Mouse (Mus musculus) embryonic facial prominence, embryonic 12.5 days (tissue): ENCODE data around the gene Hoxd13. TPM values are rescaled to one million over a fixed set of nuclear protein-coding genes. Genes with fewer than 3 reads are reported as not detected.

Experiments
- ATAC-seq: fragments of 200-750 bp; cut with Nextera tagmentation; 2 replicates; pipeline ENCODE4 v1.8.0; 2017; ENCODE audit not compliant: insufficient number of reproducible peaks, insufficient read depth, low FRiP score, low TSS enrichment
- H3K27ac ChIP-seq: fragments of 300-500 bp; sonication (generic); 2 replicates; pipeline ENCODE4 v1.5.1; 2016; ENCODE audit warnings: mild to moderate bottlenecking
- H3K27me3 ChIP-seq: fragments of 300-500 bp; sonication (generic); 2 replicates; pipeline ENCODE4 v1.6.1; 2016; ENCODE audit warnings: mild to moderate bottlenecking, moderate library complexity
- H3K36me3 ChIP-seq: fragments of 300-500 bp; sonication (generic); 2 replicates; pipeline ENCODE4 v1.6.1; 2016; ENCODE audit warnings: mild to moderate bottlenecking
- H3K4me1 ChIP-seq: fragments of 300-500 bp; sonication (generic); 2 replicates; pipeline ENCODE4 v1.6.1; 2016
- H3K4me2 ChIP-seq: fragments of 300-500 bp; sonication (generic); replicated peaks from 2 replicates; pipeline ENCODE4 v1.6.1; 2016; ENCODE audit warnings: mild to moderate bottlenecking, moderate library complexity
- H3K4me3 ChIP-seq: fragments of 300-500 bp; sonication (generic); 2 replicates; pipeline ENCODE4 v1.5.1; 2016; ENCODE audit warnings: mild to moderate bottlenecking
- H3K9ac ChIP-seq: fragments of 300-500 bp; sonication (generic); 2 replicates; pipeline ENCODE4 v1.6.1; 2016; ENCODE audit warnings: mild to moderate bottlenecking, moderate library complexity
- H3K9me3 ChIP-seq: fragments of 300-500 bp; sonication (generic); 2 replicates; pipeline ENCODE4 v1.6.1; 2016; ENCODE audit warnings: mild to moderate bottlenecking, moderate library complexity
- WGBS: fragments of 180-500 bp; shearing (Covaris S2); methylation state at CpG from one replicate; pipeline ENCODE4 v1.1.7; 2016; 5-methylcytosine and 5-hydroxymethylcytosine counted together
- polyA plus RNA-seq: library from polyadenylated mRNA; unstranded; fragments of >200 nt; fragmentation: Nextera tagmentation; extraction: Ambion mirVana; gene quantifications from 2 replicates; pipeline ENCODE4 v1.2.1, GENCODE M21; 2016

Hoxd13 gene
- not detected in 2 replicates for polyA plus RNA-seq

DNA sequence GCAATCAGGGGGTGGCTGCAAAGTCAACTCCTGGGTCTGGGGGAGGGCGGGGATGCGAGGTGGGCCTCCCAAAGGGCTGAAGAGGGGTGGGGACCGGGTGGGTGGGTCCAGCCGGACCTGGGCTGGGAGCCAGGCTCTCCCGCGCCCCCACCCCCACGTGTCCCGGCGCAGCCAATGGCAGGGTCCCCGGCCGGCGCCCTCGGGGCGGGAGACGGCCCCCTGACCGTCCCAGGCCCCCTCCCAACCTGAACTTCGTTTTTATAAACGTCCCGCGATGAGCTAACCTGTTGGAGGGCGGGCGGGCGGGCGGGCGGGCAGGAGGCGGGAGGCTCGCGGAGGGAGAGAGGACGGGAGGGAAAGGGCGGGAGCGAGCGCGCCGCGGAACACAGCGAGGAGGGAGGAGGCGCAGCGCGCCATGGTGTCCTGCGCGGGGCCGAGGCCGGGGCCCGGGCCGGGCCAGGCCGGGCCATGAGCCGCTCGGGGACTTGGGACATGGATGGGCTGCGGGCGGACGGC, at the start of gene Hoxd13:
Gene Hoxd13, plus strand, starts transcription at position 469 of the 516 bp plus-strand sequence.
- Histone ChIP-seq H3K4me3 (peak within 1 kb of the TSS; percentile 31), H3K36me3 (no peaks in the 10 kb centered on the region), H3K4me2 (peak within 1 kb of the TSS; percentile 57), H3K9ac (peak within 1 kb of the TSS; percentile 19; the same call in 1 of the 2 replicates), H3K4me1 (peaks cover 12% of the 10 kb centered on the region), H3K27ac (no peak within 1 kb of the TSS), H3K9me3 (no peaks in the 10 kb centered on the region), H3K27me3 (peaks cover 84% of the 10 kb centered on the region)
- under 1% methylated on average over 31 of the region's 51 CpGs for WGBS
- ATAC-seq: no peak

DNA sequence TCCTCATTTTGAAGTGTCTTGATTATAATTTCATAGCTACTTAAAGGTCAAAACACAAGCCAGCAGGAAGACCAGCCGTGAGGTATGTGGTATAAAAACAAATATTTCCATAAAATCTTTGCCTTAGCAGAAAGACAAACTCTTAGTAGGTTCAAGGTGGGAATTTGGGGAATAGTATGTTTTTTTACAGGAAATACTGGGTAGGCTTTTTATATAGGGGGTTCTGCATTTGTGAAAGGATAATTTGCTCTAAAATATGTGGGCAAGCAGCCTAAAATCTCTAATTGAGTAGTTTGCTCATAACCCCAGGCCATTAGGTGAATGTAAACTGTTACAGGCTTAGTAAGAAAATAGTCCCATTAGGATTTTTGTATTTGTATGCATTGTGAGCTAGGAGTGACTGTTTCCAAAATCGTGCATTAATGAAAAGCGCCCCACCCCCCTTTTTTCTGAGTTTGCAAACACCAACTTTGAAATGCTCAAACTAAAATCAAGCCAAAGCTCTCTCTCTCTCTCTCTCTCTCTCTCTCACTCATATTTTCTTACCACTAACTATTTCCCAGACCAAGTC, 48.3 kb upstream of the Hoxd13 start:
- Histone ChIP-seq H3K4me2 (no peak overlapping the region), H3K9ac (no peak overlapping the region), H3K4me1 (no peaks in the 10 kb centered on the region), H3K4me3 (no peak overlapping the region), H3K36me3 (no peaks in the 10 kb centered on the region), H3K27me3 (no peaks in the 10 kb centered on the region), H3K27ac (no peak overlapping the region), H3K9me3 (no peaks in the 10 kb centered on the region)
- no peak for ATAC-seq
- WGBS: 62% methylated on average over 3 of the region's 3 CpGs

DNA sequence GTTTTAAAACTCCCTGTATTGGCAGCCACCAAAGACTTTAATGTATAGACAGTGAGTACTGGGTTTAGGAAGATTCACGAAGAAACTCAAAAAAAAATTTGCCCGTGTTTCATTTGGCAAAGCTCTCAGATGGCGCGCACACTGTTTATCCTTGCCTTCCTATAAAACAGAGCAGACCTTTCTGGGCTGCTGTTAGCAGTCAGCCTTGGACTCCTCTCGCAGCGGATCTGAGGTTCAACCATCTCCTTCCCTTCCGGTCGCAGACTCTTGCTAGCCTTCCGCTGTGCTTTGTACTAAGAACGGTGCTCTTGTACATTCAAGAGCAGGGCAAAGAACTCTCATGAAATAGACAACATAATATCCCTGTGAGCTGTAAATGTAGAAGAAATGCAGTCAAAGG, 47.7 kb upstream of the Hoxd13 start:
- Histone ChIP-seq H3K4me2 (no peak overlapping the region), H3K36me3 (no peaks in the 10 kb centered on the region), H3K4me1 (no peaks in the 10 kb centered on the region), H3K9me3 (no peaks in the 10 kb centered on the region), H3K4me3 (no peak overlapping the region), H3K9ac (no peak overlapping the region), H3K27me3 (no peaks in the 10 kb centered on the region), H3K27ac (no peak overlapping the region)
- no peak for ATAC-seq
- 83% methylated on average over 10 of the region's 10 CpGs for WGBS

DNA sequence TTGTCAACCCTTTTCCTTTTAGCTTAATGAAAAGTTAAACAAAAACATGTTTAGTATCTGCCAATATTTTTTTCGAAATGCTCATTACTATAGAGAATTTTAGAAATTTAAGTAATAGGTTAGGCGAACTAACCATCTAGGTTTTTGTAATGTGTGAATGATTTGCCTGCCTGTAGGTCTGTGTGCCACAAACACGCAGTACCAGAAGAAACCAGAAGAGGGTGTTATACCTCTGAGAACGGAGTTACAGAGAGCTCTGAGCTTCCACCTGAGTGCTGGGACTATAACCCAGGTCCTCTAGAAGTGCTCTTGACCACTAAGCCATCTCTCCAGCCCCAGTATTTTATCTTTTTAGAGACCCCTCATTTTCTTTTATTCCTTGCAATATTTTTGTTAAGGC, 32.7 kb upstream of the Hoxd13 start:
- WGBS: 61% methylated on average over 4 of the region's 4 CpGs

GRCm38 (mm10) chr2:74642431-74642830, 25.7 kb upstream of the Hoxd13 start:
- peaks cover 39% of the 10 kb centered on the region for H3K27me3 ChIP-seq
- no peaks in the 10 kb centered on the region for H3K36me3 ChIP-seq
- no peak for ATAC-seq
- H3K4me1 ChIP-seq: 0 out of 2 replicates have a peak, but pooled peaks cover 1% of the 10 kb centered on the region
- no peak overlapping the region for H3K4me2 ChIP-seq
- no peaks in the 10 kb centered on the region for H3K9me3 ChIP-seq
- H3K9ac ChIP-seq: no peak overlapping the region
- no peak overlapping the region for H3K4me3 ChIP-seq
- 68% methylated on average over 5 of the region's 5 CpGs for WGBS
- no peak overlapping the region for H3K27ac ChIP-seq

More for the DNA sequence above, 32.7 kb upstream of the Hoxd13 start:
- Histone ChIP-seq H3K27me3 (no peaks in the 10 kb centered on the region), H3K4me1 (no peaks in the 10 kb centered on the region), H3K36me3 (no peaks in the 10 kb centered on the region), H3K4me3 (no peak overlapping the region), H3K4me2 (no peak overlapping the region), H3K9ac (no peak overlapping the region), H3K27ac (no peak overlapping the region), H3K9me3 (0 out of 2 replicates have a peak, but pooled peaks cover 3% of the 10 kb centered on the region)
- ATAC-seq: no peak

- Histone ChIP-seq H3K4me1 (0 out of 2 replicates have a peak, but pooled peaks cover 3% of the 10 kb centered on the region), H3K27ac (no peak overlapping the region), H3K36me3 (no peaks in the 10 kb centered on the region), H3K4me2 (no peak overlapping the region), H3K27me3 (peaks cover 68% of the 10 kb centered on the region), H3K9ac (no peak overlapping the region), H3K9me3 (no peaks in the 10 kb centered on the region), H3K4me3 (no peak overlapping the region)
- 81% methylated on average over 3 of the region's 3 CpGs for WGBS
- ATAC-seq: no peak
These were observed 22.5 kb upstream of the Hoxd13 start for GRCm38 (mm10) chr2:74645631-74646030.

DNA sequence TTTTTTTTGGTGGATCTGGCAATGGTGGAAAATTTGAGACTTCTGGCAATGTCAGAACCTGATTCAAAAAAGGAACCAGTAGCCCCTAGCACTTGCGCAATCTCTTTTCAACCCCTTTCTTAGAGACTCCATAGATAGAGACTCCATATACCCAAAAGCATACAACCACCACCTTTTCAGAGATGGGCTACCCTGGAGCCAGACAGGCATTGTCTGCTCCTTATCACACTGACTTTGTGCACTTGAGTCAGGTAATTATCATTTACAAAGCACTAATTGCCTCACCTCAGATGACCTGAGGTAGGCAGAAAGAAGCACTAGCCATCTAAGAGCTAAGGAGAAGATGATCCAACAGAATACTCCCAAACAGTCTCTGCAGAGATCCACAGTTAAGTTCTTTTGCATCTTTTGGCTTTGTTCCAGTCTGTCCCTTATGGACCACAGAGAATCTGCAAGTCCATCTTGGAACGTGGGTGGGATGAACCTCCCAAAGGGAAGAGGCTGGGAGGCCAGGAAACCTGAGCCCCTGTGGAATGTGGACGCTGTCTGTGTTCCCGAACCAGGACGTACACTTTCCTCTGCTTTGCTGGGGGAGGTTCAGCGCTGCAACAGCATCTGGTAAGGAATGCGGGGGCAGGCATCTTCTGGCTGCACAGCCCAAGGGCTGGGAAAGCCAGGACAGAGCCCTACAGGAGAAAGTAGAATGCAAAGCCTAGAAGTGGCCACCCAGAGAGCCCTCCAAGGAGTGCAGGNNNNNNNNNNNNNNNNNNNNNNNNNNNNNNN, 20.8 kb upstream of the Hoxd13 start:
- H3K36me3 ChIP-seq: no peaks in the 10 kb centered on the region
- H3K4me2 ChIP-seq: no peak overlapping the region
- no peak overlapping the region for H3K27ac ChIP-seq
- ATAC-seq: no peak
- no peak overlapping the region for H3K9ac ChIP-seq
- H3K4me3 ChIP-seq: no peak overlapping the region
- no peaks in the 10 kb centered on the region for H3K9me3 ChIP-seq
- peaks cover 82% of the 10 kb centered on the region for H3K27me3 ChIP-seq
- 0 out of 2 replicates have a peak, but pooled peaks cover 3% of the 10 kb centered on the region for H3K4me1 ChIP-seq
- WGBS: 12% methylated on average over 7 of the region's 7 CpGs

DNA sequence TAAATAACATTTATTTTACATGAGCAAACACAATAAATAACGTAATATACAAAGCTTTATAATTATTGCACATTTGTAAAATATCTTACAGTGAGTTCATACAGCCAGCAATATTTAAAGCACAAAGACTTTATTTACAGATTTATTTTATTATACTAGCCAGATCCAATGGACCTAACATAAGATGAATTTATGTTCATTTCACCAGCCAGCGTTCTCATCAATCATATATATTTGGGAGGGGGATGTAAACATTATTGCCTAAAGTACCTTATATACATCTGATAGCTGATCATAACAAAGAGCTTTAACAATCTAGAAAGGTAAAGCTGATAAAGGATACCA, 15.1 kb upstream of the Hoxd13 start:
- no peaks in the 10 kb centered on the region for H3K9me3 ChIP-seq
- no peak overlapping the region for H3K4me3 ChIP-seq
- ATAC-seq: no peak
- H3K36me3 ChIP-seq: no peaks in the 10 kb centered on the region
- no peak overlapping the region for H3K27ac ChIP-seq
- H3K4me1 ChIP-seq: peaks cover 9% of the 10 kb centered on the region; the same call in 1 of the 2 replicates
- 28% methylated on average over 2 of the region's 2 CpGs for WGBS
- H3K27me3 ChIP-seq: peaks cover 81% of the 10 kb centered on the region
- H3K9ac ChIP-seq: no peak overlapping the region
- no peak overlapping the region for H3K4me2 ChIP-seq

GRCm38 (mm10) chr2:74653781-74654535, 14.2 kb upstream of the Hoxd13 start:
- 10% methylated on average over 17 of the region's 17 CpGs for WGBS
- peaks cover 9% of the 10 kb centered on the region; the same call in 1 of the 2 replicates for H3K4me1 ChIP-seq

DNA sequence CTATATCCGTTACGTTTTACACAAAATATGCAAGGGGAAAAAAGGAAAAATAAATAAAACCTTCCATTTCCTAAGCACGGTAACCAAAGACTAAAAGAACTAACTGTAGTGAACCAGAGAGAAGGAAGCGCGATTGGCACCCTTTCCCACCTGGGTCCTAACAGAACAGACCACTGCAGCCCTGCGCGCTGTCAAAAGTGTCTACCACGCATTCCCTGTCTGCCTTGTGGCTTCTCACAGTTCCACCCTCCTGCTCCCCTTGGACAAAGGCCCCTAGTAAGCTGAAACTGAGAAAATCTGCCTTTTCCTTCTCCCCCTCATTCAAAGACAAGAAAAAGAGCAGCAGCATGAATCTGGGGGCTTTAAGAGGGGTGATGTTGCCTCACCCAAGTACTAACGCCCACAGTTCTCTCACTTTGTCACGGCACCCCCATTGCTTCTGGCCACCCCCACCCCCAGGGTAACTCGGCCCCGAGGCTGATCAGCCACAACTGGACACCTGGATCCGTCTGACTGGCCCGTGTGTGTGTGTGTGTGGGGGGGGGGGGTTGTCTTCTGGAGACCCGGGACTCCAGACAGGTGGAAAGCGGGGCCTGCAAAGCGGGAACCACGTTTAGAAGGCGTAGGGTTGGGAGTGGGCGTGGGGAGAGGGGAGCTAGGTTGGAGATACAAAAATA, 13.2 kb upstream of the Hoxd13 start:
- no peak overlapping the region for H3K4me3 ChIP-seq
- no peak for ATAC-seq
- H3K27ac ChIP-seq: no peak overlapping the region
- H3K9ac ChIP-seq: no peak overlapping the region
- H3K27me3 ChIP-seq: peaks cover 78% of the 10 kb centered on the region
- H3K4me2 ChIP-seq: no peak overlapping the region
- H3K9me3 ChIP-seq: no peaks in the 10 kb centered on the region
- H3K4me1 ChIP-seq: peaks cover 9% of the 10 kb centered on the region; the same call in 1 of the 2 replicates
- 4% methylated on average over 15 of the region's 20 CpGs for WGBS
- no peaks in the 10 kb centered on the region for H3K36me3 ChIP-seq

More at GRCm38 (mm10) chr2:74653781-74654535, 14.2 kb upstream of the Hoxd13 start:
- no peak overlapping the region for H3K4me3 ChIP-seq
- H3K9ac ChIP-seq: no peak overlapping the region
- H3K27ac ChIP-seq: no peak overlapping the region
- H3K9me3 ChIP-seq: no peaks in the 10 kb centered on the region
- no peak overlapping the region for H3K4me2 ChIP-seq
- no peaks in the 10 kb centered on the region for H3K36me3 ChIP-seq
- peaks cover 77% of the 10 kb centered on the region for H3K27me3 ChIP-seq
- no peak for ATAC-seq

- H3K36me3 ChIP-seq: no peaks in the 10 kb centered on the region
- H3K4me1 ChIP-seq: peaks cover 9% of the 10 kb centered on the region; the same call in 1 of the 2 replicates
- H3K27me3 ChIP-seq: peaks cover 73% of the 10 kb centered on the region
- ATAC-seq: no peak
- WGBS: 0% methylated on average over 40 of the region's 47 CpGs
- H3K4me3 ChIP-seq: peak overlapping the region; percentile 32
- no peak overlapping the region; the same call in 1 of the 2 replicates for H3K9ac ChIP-seq
- no peaks in the 10 kb centered on the region for H3K9me3 ChIP-seq
- H3K27ac ChIP-seq: no peak overlapping the region
- peak overlapping the region; percentile 50 for H3K4me2 ChIP-seq
These were observed 12.7 kb upstream of the Hoxd13 start for GRCm38 (mm10) chr2:74655420-74655781.
